Mouse (Mus musculus): ENCODE measurements around the gene Tjp2.

DNA sequence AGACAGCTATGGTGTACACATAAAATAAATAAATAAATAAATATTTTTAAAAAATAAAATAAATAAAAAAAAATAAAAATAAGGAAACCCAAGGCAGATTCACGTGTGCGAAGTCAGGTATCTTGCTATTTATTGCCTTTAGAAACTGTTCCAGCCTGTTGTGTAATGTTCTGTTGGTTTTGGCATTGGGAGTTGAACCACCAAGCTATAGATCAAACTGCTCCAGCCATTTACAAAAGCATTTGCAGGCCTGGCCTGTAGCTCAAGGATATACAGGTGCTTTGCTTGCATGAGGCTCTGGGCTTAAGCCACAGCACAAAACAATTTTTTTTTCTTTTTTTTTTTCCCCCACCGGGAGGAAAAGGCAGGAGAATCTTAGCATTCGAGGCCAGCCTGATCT is 13.2 kb upstream of the Tjp2 start:
- no peak for TF ChIP-seq CTCF (IDR thresholded peaks at IDR 0.05; ENCODE audit: borderline replicate concordance, control insufficient read depth, extremely low read depth, insufficient read depth, low read length, poor library complexity)
- no peak for TF ChIP-seq POLR2A (IDR thresholded peaks at IDR 0.05; ENCODE audit: control insufficient read depth, extremely low read depth, insufficient read depth, low read length, poor library complexity)

Data from thymus, adult 2 months (tissue).